Mouse (Mus musculus) stomach, postnatal 0 days (tissue): Measurements from ENCODE around the gene Slc35d3.

ENCODE experiments used
- CTCF ChIP-seq: IDR thresholded peaks from 2 replicates; pipeline ENCODE4 v1.5.1; 2016; ENCODE audit warnings: antibody characterized with exemption, low read depth, mild to moderate bottlenecking, moderate library complexity
- EP300 ChIP-seq: optimal IDR thresholded peaks from 2 replicates; pipeline ENCODE3; 2016; ENCODE audit warnings: antibody characterized with exemption

DNA sequence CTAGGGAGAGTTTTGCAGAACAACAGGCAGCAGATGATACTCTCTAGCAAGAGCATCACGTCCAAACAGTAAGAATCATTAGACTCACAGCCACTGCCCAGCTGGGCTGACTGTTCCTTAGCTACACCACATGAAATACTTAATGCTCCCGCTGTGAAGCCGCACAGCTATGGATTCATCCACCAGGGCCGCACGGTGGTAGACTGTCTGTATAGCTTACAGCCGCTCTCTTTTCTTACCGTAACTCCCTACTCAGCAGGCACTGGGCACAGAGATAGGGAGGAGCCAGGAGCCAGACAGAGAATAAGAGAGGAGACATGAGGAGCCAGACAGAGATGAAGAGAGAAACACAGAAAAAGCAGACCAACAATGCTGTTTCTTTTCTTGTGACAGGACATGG is 25.4 kb upstream of the Slc35d3 start:
- TF ChIP-seq CTCF, result no peak
- no peak for TF ChIP-seq EP300
